Mouse (Mus musculus) cortical plate, adult 2 months (tissue): Measurements from ENCODE around the gene Lclat1.

ENCODE experiments used
- CTCF ChIP-seq: fragments of 200-500 bp; IDR thresholded peaks from 2 replicates; pipeline ENCODE4 v1.5.1; 2011; ENCODE audit warnings: mild to moderate bottlenecking, control low read depth, low read length; ENCODE audit not compliant: insufficient read depth; ENCODE audit errors: extremely low read depth
- POLR2A ChIP-seq: fragments of 200-500 bp; IDR thresholded peaks from 2 replicates; pipeline ENCODE4 v1.6.1; 2011; ENCODE audit warnings: mild to moderate bottlenecking, low read length, control low read depth; ENCODE audit not compliant: insufficient read depth; ENCODE audit errors: extremely low read depth

- TF ChIP-seq CTCF, result no peak
- no peak for TF ChIP-seq POLR2A
Measured at GRCm38 (mm10) chr17:73170141-73170540, 62.4 kb downstream of the Lclat1 start.
